Mouse (Mus musculus): ENCODE data around the gene Agap1.
"Not testable (repeated sequence)": the region's sequence is repeated elsewhere in the genome, so short reads cannot be mapped to it uniquely, and the experiment has no call there.

The Agap1 gene

DNA sequence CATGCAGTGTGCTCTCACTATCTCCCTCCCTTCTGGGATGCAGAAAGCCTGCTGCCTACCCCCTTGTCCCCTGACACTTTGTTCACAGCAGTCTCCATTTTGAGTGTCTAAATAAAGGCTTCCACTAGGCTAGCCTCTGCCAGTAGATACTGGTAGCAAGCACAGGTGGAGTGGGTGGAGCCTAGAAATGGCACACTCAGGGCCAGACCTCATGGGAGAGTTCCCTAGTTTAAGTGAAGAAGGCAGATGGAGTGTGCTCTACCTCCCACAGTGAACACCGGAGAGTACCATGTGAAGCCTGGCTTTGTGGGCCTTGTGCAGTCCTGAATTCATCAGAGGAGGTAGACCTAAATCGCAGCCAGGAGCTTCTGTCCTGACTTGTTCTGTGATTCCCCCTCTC lies 46.3 kb downstream of the Agap1 start:
- peak; percentile 83 for ATAC-seq (ENCODE audit: insufficient number of reproducible peaks, low FRiP score, low TSS enrichment)

DNA sequence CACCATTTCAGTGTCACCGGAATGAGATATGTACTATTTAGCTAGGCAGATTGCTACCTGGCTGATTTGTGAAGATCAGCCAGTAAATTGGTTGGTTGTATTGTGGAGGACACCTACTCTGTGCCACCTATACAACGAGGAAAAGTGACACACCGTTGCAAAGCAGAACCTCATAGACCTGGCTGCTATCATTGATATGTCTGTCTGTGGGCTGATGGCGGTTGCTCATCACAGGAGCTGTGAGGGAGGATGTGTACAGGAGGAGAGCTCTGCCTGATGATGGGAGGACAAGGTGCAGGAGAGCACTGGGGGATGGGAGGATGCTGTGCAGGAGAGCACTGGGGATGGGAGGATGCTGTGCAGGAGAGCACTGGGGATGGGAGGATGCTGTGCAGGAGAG lies 46.7 kb downstream of the Agap1 start:
- ATAC-seq (ENCODE audit: insufficient number of reproducible peaks, low FRiP score, low TSS enrichment): peak; percentile 27; the same call in 1 of the 2 replicates

DNA sequence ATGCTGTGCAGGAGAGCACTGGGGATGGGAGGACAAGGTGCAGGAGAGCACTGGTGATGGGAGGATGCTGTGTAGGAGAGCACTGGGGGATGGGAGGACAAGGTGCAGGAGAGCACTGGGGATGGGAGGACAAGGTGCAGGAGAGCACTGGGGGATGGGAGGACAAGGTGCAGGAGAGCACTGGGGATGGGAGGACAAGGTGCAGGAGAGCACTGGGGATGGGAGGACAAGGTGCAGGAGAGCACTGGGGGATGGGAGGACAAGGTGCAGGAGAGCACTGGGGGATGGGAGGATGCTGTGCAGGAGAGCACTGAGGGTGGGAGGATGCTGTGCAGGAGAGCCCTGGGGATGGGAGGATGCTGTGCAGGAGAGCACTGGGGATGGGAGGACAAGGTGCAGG lies 47.3 kb downstream of the Agap1 start:
- ATAC-seq (ENCODE audit: insufficient number of reproducible peaks, low FRiP score, low TSS enrichment): not testable (repeated sequence)

DNA sequence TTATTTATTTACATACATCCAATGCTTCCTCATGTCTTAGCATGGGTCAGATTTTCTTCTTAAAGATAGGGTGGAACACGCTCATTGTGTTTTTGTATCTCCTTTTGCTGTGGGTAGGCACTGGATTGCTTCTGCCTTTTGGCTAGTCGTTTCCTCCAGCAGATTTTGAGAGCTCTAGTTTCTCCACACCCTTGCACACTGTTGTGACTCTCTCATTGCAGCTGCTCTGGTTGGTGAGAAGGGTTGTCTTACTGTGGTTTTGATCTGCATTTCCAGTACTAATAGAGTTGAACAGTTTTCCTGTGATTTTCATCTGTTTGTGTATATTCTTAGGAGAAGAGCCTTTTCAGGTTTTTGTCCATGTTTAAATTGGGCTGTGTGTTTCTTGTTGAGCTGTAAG lies 54.6 kb downstream of the Agap1 start:
- no peak for ATAC-seq (ENCODE audit: insufficient number of reproducible peaks, low FRiP score, low TSS enrichment)

DNA sequence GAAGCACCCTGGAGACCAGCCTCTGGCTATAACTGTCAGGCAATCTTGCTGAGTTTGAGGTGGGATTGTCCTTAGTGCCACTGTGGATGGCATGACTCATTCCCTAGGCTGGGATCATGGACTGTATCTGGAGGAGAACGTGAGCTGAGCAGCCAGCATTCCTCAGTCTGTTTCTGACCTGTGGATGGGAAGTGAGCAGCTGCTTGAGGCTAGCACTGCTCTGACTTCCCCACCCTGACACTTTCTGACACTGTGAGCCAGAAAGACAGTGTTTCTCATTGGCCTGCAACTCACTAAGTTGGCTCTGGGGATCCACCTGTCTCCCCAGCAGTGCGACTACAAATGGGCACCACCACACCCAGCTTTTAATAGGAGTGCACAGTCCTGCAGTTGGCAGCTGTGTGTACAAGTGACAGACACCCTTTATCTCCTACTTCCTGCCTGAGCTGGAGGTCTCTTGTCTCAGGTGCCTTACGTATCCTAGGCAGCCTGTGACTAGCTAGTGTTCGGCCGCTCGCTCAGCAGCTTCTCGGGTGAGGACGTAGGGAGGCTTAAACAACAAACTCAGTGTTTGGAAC lies 55.2 kb downstream of the Agap1 start:
- no peak for ATAC-seq (ENCODE audit: insufficient number of reproducible peaks, low FRiP score, low TSS enrichment)

DNA sequence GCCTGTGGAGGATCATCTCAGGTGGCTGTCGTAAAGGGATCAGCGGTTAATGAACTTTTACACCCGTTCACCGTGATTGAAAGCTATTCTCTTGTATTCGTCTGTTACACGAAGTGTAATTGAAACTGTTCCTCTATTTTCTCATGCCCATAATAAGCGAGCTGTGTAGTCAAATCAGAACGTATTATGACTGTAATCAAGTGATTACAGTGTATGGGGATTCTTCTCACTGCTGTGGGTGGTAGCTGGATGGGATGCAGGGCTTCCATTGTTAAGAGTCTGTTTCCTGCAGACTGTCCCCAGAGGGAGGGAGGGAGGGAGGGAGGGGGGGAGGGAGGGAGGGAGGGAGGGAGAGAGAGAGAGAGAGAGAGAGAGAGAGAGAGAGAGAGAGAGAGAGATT lies 56.1 kb downstream of the Agap1 start:
- ATAC-seq (ENCODE audit: insufficient number of reproducible peaks, low FRiP score, low TSS enrichment): no peak

DNA sequence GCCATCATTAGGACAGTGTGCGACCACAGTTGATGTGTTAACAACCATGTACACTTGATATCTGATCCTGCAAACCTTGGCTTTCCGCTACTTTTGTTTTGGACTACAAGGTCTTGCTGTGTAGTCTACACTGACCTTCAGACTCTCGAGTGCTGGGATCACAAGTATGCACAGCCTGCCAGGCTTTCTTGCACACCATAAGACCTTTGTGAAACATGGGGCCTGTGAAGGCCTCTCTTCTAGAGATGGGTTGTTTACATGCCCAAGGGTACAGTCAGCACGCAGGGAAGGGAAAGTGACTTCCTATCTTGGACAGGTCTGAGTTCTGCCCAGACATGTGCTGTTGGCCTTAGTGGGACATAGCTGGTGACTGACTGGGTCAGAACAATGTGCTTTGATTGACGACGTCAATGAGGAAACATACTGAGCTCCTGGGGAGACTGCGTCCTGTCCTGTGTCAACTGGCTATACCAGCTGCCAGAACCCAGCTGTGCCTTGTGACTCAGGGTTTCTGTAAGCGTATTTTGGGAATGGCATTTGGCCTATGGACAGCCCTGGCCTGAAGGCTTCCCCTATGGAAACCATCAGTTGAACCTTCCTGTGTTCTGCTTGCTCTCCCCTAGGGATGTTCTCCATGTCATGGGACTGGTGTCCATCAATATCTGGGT lies 59.1 kb downstream of the Agap1 start:
- ATAC-seq (ENCODE audit: insufficient number of reproducible peaks, low FRiP score, low TSS enrichment): no peak

DNA sequence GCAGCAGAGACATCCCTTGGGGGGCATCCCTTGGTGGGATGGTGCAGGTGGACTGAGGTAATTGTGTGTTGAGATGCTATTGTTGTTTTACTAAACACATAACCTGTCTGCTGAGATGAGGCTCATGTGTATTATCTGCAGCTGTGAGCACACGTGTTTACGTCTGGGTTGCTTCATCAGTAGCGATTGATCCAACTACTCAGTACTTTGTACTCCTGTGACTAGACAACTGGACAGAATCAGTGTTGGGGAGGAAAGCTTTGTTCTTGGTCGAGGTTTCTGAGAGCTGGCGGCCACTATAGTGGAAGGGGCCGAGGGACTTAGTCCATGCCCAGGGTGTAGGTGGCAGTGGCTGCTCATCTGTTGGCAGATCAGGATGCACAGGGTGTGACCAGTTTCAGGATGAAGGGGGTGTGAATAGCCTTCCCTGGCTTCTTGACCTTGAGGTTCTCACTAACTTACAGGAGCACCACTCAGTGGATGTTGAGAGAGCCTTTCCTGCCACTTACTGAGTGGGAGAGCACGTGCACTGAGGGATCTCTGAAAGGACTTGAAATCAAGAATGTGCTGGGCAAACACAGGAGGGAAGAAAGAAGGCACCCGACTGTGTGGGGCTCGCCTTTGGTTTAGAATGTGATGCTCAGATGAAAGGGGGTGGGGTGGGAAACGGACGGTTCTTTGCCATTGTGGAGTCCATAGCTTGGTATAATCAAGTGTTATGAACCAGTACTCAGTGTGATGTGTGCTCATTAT lies 61.4 kb downstream of the Agap1 start:
- ATAC-seq (ENCODE audit: insufficient number of reproducible peaks, low FRiP score, low TSS enrichment): no peak

DNA sequence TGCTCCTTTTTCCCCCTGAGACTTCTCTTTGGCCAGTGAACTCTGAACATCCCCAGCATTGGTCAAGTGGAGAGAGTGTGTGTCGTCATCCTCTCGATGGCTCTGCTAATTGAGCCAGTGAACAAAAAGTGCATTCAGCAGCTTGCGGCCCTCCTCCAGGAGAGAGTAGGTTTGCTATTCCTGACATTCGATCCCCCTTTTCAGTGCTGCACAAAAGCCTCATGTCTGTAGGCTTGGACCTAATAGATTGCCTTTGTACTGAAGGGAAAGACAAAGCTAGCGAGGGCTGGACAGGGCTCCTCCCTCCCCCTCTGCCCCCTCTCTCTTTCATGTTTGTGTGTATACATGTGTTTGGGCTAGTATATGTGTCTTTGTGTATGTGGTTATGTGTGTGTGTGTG lies 63.2 kb downstream of the Agap1 start:
- ATAC-seq (ENCODE audit: insufficient number of reproducible peaks, low FRiP score, low TSS enrichment): no peak

DNA sequence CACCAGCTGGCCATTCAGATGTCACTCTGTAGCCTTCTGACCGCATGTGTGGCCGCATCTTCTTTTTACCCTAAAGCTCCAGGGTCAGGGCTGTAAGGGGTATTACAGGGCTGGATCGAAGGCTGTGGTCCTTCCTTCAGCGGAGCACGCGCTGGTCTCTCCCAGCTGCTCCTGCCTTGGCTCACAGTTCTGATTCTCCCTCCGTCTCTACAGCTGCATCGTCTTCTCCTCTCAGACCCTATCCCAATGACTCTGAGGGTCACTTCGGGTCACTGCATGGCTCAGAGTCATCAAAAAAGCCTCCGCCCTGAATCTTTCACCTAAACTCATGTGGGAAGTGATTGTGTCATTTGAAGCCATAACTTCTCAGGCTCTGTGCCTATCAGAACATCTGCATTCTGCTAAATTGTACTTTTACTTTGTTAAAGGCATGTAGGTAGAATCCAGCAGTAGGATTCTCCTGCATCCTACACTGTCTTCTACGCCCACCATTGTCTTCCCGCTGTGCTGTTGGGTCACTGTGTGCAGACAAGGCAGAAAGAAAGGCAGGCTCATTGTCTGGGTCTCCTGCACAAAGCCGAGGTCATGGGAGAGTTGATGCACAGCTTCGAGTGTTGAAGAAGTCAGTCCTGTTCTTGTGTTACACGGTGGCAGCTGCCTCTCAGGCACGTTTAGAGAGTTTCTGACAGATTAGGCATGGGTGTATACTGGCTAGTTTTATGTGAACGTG lies 65.5 kb downstream of the Agap1 start:
- ATAC-seq (ENCODE audit: insufficient number of reproducible peaks, low FRiP score, low TSS enrichment): no peak

DNA sequence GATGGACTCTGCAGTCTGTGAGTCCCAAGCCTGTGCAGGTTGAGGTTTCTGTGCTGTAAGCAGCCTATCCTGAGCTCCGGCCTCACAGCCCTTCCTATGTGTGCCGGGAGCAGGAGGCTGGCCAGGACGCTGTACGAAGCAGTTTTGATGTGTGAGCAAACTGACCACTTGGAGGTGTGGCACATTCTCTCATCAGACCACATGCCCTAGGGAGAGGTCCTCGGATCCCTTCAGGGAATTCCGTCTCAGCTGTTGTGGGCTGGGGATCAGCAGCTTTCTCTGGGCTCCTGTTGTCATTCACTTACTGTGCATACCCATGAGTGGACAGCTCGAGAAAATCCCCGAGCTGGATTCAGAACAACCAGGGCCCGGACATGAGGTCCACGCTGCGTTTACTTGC lies 66.8 kb downstream of the Agap1 start:
- no peak for ATAC-seq (ENCODE audit: insufficient number of reproducible peaks, low FRiP score, low TSS enrichment)

DNA sequence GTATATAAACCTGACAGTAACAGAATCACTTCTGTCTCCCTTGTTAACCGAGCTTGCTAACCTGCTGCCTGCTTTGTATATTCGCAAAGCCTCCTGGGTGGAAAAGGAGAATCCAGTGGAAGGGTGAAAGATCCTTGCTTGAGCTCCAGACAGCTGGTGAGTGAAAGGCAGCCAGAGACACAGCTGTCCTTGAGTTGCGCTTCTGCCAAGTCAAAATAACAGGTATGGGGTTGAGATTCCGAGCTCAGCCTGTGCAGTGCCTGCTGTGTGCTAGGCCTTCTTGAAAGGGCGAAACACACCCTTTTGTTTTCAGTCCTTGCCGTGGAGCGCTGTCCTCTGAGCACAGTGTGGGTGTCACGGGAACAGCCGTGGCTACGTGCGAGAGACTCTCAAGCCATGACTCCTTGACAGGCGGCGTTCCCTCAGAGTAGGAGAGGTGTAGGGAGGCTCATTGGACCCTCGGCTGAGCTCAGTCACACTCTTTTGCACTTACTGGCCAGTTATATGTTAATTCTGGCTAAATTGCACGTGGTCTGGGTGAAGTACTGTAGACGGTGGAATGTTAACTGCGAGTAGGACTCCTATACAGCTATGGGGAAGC lies 67.4 kb downstream of the Agap1 start:
- ATAC-seq (ENCODE audit: insufficient number of reproducible peaks, low FRiP score, low TSS enrichment): no peak

DNA sequence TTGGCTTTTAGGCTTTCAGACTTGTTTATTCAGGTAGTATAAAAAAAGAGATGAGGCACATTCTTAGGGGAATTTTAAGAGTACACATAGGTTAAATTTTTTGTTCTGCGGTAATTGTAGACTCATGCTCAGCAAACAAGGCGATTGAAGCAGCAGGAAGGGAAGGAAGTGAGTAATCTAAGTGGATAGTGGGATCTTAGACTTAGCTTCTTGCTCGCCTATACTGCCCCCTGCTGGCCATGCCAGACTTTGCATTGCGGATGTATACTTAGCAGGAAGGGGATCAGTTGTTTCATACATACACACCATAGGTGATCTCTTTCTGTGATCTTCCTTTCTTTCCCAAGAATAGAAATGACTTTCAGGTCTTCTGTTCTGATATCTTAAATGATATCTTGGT lies 69.8 kb downstream of the Agap1 start:
- ATAC-seq (ENCODE audit: insufficient number of reproducible peaks, low FRiP score, low TSS enrichment): no peak

DNA sequence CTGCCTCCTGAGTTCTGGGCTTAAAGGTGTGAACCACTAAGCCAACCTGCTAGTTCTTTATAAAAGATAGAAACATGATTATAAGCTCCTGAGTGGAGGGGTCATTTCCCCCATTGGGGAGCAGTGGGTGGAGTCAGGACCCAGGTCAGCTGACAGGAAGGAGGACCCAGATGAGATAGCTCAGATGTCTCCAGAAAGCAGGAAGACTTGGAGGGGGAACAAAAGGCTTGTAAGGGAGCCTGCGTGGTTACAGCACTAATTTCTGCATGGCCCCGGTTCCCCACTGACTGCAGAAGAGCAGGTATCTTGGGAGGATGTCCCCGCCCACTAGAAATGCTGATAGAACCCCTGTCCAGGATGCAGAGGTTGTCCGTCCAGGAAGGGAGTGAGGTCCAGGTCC lies 70.4 kb downstream of the Agap1 start:
- ATAC-seq (ENCODE audit: insufficient number of reproducible peaks, low FRiP score, low TSS enrichment): no peak

DNA sequence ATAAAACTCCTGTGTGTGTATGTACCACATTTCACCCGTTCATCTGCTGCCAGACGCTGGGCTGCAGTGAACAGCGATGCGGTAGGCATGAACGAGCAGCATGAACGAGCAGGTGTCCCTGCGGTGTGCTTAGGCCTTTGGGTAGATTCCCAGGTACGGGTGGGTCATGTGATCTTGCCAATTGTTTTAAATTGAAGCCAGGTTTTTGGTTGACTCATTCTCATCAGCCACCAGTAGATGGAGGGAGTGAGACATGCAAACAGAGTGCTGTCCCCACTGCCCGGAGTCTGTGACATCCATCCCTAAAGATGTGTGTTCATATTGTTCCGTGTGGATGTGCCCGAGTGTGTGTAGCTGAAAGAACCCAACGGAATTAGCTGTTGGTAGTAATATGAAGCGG lies 71.2 kb downstream of the Agap1 start:
- peak; percentile 68 for ATAC-seq (ENCODE audit: insufficient number of reproducible peaks, low FRiP score, low TSS enrichment)

DNA sequence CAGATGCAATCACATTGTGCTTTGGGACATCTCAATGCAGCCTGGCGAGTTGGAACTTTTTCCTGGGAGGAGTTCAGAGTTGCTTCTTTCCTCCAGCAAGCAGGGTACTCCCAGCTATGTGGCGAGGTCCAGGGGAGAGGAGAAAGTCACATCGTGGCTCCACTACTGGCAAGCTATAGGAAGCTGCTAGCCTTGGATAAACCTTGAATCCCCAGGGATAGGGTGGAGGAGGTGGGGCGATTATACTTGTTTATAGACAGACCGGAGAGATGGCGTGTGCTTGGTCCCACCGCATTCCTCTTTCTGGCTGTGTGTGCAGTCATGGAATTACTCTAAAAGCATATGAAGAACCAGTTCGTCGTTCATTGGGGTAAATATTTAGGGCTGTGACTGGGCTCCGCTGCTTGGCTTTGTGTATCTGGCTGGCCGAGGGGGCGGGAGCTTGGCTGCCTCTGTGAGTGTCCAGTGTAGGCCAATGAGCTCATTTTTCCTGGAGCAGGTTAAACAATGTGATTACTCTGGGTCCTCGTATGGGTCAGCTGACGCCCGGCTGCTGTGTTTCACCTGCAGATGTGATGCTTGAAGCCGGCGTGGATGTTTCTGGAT lies 74.2 kb downstream of the Agap1 start:
- no peak for ATAC-seq (ENCODE audit: insufficient number of reproducible peaks, low FRiP score, low TSS enrichment)

DNA sequence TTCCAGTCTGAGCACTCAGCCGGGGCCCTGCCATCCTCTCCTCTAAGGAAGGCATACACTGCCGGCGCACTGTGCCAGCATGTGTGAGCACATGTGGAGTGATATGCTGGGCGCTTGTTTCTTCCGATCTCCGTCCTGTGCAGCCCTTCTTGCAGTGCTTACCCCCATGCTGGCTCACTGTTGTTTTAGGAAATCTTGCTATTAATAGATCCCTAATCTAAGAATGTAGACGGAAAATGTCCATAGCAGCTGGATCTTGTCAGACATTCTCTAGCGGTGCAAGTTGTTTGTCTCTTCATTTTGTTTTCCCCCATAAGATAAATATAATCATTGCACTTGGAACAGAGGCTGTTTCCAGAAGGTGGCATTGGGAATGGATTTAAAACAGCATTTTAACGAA lies 79.1 kb downstream of the Agap1 start:
- ATAC-seq (ENCODE audit: insufficient number of reproducible peaks, low FRiP score, low TSS enrichment): no peak

DNA sequence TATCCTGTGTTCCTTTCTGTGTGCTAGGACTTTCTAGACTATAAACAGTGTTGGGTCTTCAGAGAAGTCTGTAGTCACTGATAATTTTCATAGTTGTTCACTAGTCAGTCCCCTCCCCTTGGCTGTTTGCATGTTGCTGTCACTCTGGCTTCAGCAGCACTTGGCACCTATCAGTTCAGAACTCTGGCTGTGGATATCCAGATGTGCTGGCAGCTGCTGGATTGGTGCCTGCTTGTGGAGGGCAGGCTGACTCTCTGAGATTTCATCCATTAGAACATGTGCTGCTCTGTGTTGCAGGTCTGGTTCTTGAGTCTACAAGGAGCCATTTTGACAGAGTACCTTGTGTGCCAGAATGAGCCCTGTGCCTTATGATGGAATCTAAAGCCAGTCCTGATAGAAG lies 80.6 kb downstream of the Agap1 start:
- no peak for ATAC-seq (ENCODE audit: insufficient number of reproducible peaks, low FRiP score, low TSS enrichment)

DNA sequence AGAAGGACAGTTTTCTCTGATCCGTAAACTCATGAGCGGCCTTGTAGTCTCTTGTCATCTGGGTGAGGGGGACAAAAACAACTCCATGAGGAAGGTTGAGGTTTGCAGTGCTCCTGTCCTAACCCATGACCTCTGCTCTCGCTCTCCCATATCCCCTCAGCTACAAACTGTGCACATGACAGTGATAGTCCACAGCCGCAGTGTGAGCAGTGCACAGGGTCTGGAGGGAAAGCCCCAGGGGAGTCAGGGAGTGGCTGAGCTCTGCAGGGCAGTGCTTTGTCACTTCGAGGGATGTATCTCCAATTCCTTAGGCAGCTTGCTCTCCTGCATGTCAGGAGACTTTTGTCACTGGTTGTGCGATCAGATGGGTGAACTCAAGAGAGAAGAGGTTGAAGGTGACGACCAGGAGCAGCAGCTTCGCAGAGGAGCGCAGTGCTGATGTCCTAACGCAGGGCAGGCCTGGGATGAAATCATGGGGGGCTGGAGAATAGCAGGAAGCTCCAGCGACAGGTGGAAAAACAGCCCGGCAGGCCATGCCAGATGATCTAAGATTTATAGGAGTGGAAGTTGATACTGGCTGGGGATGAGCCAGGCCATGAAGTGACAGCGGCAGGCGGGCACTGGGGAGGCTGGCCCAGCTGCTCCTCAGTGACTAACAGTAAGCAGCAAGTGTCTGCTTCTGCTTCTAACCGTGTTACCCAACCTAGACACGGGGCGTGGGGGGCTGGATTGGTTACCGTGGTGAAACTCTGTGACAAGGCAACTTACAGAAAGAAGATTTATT lies 83.7 kb downstream of the Agap1 start:
- ATAC-seq (ENCODE audit: insufficient number of reproducible peaks, low FRiP score, low TSS enrichment): no peak

DNA sequence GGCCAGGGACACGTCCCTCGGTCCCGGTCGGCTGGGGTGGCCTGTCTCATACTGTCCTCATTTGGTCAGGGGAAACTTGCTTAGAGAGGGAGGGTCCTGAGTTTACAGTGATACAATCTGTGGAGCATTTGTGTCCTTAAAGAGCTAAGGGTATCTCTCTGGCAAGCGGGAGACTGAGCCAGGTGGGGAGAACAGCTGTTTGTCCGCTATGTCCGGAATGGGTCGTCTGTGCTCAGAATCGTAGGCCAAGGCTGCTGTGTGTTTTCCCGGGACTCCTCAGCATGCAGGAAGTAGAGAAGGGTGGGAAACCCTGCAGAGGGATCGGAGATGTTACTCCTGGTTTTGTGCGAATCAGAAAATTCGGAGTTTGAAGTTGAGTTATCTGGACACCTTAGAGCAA lies 84.5 kb downstream of the Agap1 start:
- ATAC-seq (ENCODE audit: insufficient number of reproducible peaks, low FRiP score, low TSS enrichment): no peak

Data from cerebellum, adult (tissue).